Mouse (Mus musculus) liver, postnatal 0 days (tissue): ENCODE measurements at regions not wholly inside any gene's neighbourhood (a gene's known extent, or its start where the extent isn't known, plus 50 kb on each side); places are given as distances from the start of the nearest gene placed in this dataset.

ENCODE experiments used
- CTCF ChIP-seq: sonication (generic); IDR thresholded peaks from 2 replicates; pipeline ENCODE4 v1.5.1; 2016; ENCODE audit warnings: antibody characterized with exemption, low read depth
- EP300 ChIP-seq: IDR thresholded peaks from 2 replicates; pipeline ENCODE4 v1.6.1; 2016; ENCODE audit warnings: antibody characterized with exemption, low read depth, mild to moderate bottlenecking

DNA sequence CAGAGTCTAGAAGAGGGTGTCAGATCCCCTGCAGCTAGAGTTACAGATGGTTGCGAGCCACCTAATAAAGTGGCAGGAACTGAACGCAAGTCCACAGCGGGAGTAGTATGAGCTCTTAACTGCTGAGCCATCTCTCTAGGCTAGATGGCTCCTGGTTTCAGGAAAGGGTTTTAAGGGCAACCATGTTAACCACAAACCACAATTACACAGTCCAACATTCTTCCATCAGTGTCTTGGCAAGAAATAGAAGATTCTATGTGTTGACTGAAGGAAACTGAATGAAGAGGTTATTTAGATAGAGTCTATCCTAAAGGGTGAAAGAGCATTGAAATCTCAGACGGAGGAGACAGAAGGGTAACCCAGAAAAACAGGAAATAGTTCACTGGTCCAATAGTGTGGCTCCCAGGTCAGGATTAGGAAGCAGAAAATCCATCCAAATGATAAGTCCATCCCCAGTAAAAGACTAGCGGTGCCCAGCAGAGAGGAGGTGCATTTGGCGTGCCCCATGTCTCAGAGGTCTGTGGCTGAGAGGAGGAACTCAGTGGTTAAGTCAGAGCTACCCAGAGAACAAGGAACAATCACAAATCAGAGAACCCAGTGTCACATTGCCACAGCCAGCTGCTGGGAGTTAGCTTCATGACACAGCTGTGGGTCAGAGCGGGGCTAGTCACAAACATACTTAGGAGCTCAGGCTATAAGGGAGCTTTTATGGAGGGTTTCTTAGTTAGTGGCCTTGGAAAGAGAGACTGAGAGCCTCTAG lies 147.3 kb downstream of the Gm12728 start:
- TF ChIP-seq CTCF: no peak
- no peak for TF ChIP-seq EP300
